Mouse (Mus musculus) C2C12 (cell line): ENCODE data around the gene Zfp882.

Source experiments
- CTCF ChIP-seq: IDR thresholded peaks from one replicate; pipeline ENCODE4 v1.5.1; 2011; ENCODE audit not compliant: control insufficient read depth, insufficient read depth, insufficient read length
- MYOD1 ChIP-seq: IDR thresholded peaks from one replicate; pipeline ENCODE4 v1.6.1; 2011; ENCODE audit warnings: low read depth; ENCODE audit not compliant: control insufficient read depth, insufficient read length
- USF1 ChIP-seq: IDR thresholded peaks from one replicate; pipeline ENCODE4 v1.6.1; 2011; ENCODE audit warnings: low read depth, mild to moderate bottlenecking, control low read depth, moderate library complexity

GRCm38 (mm10) chr8:71961796-71962195, 53.4 kb downstream of the Zfp882 start:
- no peak for TF ChIP-seq CTCF
- no peak for TF ChIP-seq USF1
- TF ChIP-seq MYOD1 = no peak
